Mouse (Mus musculus) thymus, adult 18-20 months (tissue): Measurements from ENCODE around the gene 9130213A22Rik.

Source experiments
- DNase-seq, 2 experiments: peaks; one replicate each; pipeline ENCODE4 v3.0.0; 2022; ENCODE audit warnings: mixed read lengths in 2 of 2

9130213A22Rik gene

GRCm38 (mm10) chr11:69091566-69092385 is 30.6 kb downstream of the 9130213A22Rik start:
- no peak for DNase-seq

DNA sequence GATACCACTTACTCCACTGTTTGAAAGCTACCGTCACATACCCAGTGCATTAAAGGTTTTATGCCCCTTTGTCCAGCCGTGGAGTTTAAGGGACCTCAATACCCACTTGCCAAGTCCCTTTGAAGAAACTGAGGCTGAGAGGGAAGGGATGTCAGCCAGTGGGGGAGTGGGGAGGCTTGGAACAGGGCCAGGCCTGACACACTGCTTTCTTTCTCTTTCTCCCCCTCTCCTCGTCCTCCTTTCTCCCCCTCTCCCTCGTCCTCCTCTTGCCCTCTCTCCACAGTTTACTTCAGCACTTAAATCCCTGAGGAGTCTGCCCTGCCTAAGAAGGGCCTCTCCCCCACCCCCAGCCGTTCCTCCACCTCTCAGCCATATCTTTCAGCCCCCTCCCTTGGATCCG is 32.0 kb downstream of the 9130213A22Rik start:
- no peak for DNase-seq

DNA sequence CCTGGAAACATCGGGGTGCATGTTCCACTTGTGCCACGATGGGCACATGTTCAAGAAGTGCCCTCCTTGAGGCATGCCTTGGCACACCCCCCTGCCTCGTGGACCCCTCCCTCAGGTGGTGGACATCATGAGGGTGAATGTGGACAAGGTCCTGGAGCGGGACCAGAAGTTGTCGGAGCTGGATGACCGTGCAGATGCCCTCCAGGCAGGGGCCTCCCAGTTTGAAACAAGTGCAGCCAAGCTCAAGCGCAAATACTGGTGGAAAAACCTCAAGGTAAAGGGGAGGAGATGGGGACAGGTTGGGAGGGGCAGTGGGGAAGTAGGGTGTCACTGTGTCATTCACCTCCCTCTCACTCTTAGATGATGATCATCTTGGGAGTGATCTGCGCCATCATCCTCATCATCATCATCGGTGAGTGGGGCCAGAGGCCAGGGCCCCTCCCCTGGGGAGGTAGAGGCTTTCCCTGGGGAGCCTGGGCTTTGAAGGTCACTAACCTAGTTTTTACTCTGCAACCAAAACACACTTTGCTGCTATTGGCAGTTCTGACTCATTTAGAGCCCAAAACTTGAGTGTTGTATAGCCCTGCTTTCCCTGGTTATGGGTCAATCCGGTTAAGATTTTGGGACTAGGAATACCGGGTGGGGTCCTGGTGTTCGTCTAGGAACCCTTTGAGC is 32.6 kb downstream of the 9130213A22Rik start:
- DNase-seq, result no peak

- no peak for DNase-seq
These were observed 33.4 kb downstream of the 9130213A22Rik start for GRCm38 (mm10) chr11:69088856-69089615.

DNA sequence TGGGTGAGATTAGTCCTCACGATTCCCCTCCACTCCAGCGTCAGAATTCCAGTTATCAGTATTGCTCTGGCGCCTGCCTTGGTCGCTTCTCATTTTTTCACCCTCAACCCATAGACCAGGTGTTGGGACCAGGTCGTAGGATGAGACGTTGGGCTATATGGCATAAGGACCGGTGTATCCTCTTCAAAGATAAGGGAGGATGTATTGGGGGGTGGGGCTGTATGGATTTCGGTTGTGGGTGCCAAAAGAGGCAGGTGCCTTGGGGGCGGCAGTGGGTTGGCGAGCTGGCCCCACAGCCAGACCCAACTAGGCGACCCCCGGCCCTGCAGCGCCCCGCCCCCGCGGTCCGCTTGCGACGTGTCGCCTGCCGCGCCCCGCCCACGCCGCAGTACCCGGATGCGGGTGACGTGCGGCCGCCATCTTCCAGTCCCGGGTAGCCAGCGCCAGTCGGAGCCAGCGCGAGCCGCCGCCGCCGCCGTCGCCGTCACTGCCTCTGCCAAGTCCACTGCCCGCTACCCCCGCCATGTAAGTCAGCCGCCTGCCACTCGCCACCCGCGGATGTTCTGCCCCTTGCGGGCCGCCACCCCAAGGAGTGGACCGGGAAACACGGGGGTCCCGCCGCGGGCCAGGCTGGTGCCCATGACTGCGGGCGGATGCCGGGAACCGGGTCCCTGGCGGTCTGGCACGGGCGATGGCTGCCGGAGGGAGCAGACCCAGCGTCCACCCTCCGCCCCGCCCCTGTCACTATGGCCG is 34.1 kb downstream of the 9130213A22Rik start, which contains the start of gene Vamp2:
TSS of gene Vamp2 (plus strand) at position 388 of the 753 bp plus-strand sequence.
- DNase-seq, result peak; percentile 78 to 79

GRCm38 (mm10) chr11:69087597-69087996 is 34.8 kb downstream of the 9130213A22Rik start:
- no peak for DNase-seq

- DNase-seq, result no peak
These were observed 35.3 kb downstream of the 9130213A22Rik start for GRCm38 (mm10) chr11:69087082-69087481.

GRCm38 (mm10) chr11:69086390-69086789 is 36.0 kb downstream of the 9130213A22Rik start:
- DNase-seq, result no peak

DNA sequence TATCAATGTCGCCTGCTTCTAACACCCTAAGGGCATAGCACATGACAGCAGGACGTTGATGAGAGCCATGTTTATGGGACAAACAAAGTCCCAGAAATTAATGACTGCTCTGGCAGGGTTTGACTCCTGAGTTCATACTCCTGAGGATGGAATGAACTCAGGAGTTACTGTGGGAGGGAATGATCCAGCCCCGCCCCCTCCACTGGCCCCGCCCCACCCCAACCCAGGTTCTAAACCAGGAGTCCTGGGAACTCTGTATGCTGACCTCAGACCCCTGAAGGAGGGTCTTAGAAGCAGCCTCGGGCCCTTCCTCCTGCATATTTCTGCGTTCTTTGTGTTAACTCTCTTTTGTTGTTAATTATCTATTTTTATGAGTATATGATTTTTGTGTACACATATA is 36.8 kb downstream of the 9130213A22Rik start:
- no peak for DNase-seq

DNA sequence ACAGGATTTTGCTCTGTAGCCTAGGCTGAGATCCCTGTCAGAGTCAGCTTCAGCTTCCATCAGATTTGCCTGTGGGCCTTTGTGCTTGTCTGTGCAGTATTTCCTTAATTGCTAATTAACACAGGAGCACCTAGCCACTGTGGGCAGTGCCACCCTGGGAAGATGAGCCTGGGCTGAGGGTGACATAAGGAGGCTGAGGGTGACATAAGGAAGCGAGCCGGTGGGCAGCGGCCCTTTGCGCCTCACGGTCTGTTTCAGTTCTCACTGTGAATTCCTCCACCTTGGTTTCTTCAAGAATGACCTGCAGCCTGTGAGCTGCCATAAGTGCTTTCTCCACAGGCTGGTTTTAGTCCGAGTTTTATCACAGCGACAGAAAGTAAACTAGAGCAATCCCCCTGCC is 40.8 kb downstream of the 9130213A22Rik start:
- no peak for DNase-seq

DNA sequence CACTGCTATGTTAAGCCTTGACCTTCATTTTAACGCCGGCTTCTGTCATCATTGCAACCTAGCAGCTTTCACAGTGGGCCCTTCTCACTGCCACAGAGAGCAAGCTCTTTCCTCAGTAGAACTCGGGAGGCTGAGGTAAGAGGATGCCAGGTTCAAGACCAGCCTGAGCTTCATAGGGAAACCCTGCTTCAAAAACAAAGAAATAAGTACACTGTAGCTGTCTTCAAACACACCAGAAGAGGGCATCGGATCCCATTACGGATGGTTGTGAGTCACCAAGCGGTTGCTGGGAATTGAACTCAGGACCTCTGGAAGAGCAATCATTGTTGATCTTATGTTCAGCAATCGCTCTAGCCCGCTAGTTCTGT is 41.5 kb downstream of the 9130213A22Rik start:
- no peak for DNase-seq

DNA sequence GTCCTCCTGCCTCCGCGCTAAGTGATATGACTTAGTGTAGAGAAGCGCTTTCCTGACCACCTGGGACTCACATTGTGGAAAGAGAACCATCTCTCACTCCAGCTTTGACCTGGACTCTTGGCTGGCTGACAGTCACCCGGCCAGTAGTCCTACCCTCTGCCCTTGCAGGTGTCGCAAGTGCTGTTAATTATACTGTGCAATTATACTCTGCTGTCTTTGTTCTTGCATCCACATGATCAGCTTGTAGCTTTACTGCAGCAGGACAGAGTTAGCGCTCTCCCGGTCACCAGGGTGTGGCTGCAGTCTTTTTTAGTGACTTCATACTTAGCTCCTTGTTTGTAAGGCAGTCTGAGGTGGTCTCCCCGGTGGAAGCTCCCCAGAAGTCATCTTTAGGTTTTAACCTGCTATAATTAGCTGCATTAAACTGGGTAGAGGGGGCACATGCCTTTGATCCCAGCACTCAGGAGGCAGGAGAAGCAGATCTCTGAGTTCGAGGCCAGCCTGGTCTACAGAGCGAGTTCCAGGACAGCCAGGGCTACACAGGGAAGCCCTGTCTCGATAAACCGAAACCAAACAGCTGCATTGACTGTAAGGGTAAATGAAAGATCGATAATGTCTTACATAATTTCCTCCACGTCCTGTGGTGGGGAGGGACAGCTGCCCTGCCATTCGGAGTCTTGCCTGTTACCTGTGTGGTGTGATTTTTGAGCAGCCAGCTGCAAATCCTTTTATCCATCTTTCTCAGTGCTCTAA is 42.1 kb downstream of the 9130213A22Rik start:
- no peak for DNase-seq

DNA sequence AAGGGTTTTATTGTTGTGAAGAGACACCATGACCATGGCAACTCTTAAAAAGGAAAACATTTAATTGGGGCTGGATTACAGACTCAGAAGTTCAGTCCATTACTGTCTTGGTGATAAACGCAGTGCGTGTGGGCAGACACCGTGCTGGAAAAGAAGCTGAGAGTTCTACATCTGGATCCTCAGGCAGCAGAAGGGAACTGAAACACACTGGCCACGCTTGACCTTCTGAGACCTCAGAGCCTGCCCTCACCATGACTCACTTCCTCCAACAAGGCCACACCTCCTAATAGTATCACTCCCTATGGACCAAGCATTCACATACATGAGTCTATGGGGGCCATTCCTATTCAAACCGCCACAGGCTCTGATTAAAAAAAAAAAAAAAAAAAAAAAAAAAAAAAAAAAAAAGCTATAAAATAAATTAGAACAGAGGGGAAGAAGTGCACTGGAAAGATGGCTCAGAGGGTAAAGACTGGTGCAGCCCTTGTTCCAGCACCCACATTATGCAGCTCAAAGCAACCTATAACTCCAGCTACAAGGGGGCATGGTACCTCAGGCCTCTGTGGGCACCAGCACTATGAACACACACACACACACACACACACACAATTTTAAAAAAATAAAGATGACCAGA is 43.5 kb downstream of the 9130213A22Rik start:
- no peak for DNase-seq

DNA sequence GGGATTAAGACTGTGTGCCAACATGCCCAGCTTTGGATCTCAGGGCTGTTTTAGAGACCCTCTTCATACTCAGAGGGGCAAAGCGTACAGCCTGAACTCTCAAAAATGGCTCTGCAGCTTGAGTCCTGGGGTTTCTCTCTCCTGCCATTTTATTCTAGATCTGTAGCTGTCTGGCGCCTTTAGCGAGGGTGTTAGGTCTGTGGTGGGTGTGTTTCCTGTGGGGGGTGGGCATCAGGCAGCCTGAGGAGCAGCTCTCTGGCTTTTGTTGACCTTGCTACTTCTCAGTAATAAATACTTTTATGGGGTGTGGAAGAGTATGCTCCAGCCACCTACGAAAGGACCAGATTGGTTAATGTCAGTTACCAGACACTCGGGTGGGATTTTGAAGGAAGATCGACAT is 44.3 kb downstream of the 9130213A22Rik start:
- DNase-seq, result no peak

- no peak for DNase-seq
These were observed 45.1 kb downstream of the 9130213A22Rik start for GRCm38 (mm10) chr11:69077316-69077715.

- no peak for DNase-seq
These were observed 45.8 kb downstream of the 9130213A22Rik start for GRCm38 (mm10) chr11:69076572-69076971.

DNA sequence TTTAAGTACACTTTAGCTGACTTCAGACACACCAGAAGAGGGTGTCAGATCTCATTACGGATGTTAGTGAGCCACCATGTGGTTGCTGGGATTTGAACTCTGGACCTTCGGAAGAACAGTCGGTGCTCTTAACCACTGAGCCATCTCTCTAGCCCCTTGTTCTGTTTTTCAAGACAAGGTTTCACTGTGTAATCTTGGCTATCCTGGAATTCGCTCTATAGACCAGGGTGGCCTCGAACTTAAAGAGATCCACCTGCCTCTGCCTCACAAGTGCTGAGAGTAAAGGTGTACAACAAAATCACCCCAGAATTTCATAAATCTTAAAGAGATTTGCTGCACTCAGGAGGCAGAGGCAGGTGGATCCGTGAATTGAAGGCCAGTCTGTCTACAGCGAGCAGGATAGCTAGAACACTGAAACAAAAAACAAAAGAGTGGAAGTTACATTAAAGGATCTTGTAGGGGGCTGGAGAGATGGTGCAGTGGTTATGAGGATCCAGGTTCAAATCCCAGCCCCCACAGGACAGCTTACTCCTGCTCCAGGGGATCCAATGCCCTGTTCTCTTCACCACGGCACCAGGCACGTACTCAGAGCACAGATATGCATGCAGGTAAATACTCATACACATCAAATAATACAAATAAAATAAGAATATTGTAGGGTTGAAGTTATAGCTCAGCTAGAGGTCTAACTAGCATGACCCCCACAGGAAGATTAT is 46.5 kb downstream of the 9130213A22Rik start:
- DNase-seq, result no peak

GRCm38 (mm10) chr11:69074776-69075069 is 47.7 kb downstream of the 9130213A22Rik start:
- DNase-seq, result no peak

GRCm38 (mm10) chr11:69073951-69074775 is 48.2 kb downstream of the 9130213A22Rik start:
- no peak for DNase-seq
